Mouse (Mus musculus) stomach, postnatal 0 days (tissue): ENCODE data around the gene Dusp22.

Source experiments
- CTCF ChIP-seq: IDR thresholded peaks from 2 replicates; pipeline ENCODE4 v1.5.1; 2016; ENCODE audit warnings: antibody characterized with exemption, low read depth, mild to moderate bottlenecking, moderate library complexity
- EP300 ChIP-seq: optimal IDR thresholded peaks from 2 replicates; pipeline ENCODE3; 2016; ENCODE audit warnings: antibody characterized with exemption

DNA sequence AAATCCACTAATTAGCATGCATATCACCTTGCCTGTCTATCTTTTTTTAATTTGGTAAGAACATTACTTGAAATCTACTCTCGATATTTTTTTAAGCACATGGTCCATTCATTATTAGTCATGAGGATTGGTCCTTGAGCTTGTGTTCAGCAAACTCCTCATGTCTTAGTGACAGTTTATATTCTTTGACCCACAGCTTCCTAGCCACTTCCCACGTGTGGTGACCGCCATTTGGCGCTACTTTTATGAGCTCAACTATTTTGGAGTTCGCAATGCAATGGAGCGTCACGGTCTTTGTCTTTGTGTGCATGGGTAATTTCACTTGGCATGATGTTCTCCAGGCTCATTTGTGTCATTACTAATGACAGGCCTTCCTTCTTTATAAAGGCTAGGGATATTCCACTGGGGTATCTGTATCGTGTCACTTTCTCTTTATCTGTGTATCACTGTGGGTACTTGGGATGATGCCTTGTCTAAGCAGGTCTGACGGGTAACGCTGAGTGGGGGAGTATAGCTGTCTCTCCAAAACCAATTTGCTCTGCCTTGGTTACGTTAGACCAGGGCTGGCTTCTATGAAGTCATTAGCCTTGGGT, 99.1 kb downstream of the Dusp22 start:
- TF ChIP-seq CTCF (no peak), EP300 (no peak)
